Mouse (Mus musculus): ENCODE results near the gene Eif5.

GRCm38 (mm10) chr12:111529192-111529591 is 8.6 kb upstream of the Eif5 start:
- TF ChIP-seq CTCF (IDR thresholded peaks at IDR 0.05; ENCODE audit: insufficient read depth, low read length), result no peak
- no peak for TF ChIP-seq POLR2A (IDR thresholded peaks at IDR 0.05; ENCODE audit: borderline replicate concordance, extremely low read depth, low read depth, low read length)
